Mouse (Mus musculus) limb, embryonic 12.5 days (tissue): ENCODE measurements at regions not wholly inside any gene's neighbourhood (a gene's known extent, or its start where the extent isn't known, plus 50 kb on each side); places are given as distances from the start of the nearest gene placed in this dataset.

Source experiments
- ATAC-seq: fragments of 200-750 bp; cut with Nextera tagmentation; 2 replicates; pipeline ENCODE4 v1.8.0; 2017; ENCODE audit warnings: low read depth, moderate TSS enrichment; ENCODE audit not compliant: insufficient number of reproducible peaks, insufficient read depth, low FRiP score, low TSS enrichment
- H3K27ac ChIP-seq: fragments of 300-500 bp; sonication (generic); 2 replicates; pipeline ENCODE4 v1.5.1; 2016; ENCODE audit warnings: mild to moderate bottlenecking, moderate library complexity
- H3K27me3 ChIP-seq: fragments of 300-500 bp; sonication (generic); 2 replicates; pipeline ENCODE4 v1.6.1; 2016; ENCODE audit warnings: mild to moderate bottlenecking, moderate library complexity
- H3K36me3 ChIP-seq: fragments of 300-500 bp; sonication (generic); 2 replicates; pipeline ENCODE4 v1.6.1; 2016; ENCODE audit warnings: mild to moderate bottlenecking, moderate library complexity
- H3K4me1 ChIP-seq: fragments of 300-500 bp; sonication (generic); replicated peaks from 2 replicates; pipeline ENCODE4 v1.6.1; 2016
- H3K4me2 ChIP-seq: fragments of 300-500 bp; sonication (generic); 2 replicates; pipeline ENCODE4 v1.6.1; 2016; ENCODE audit warnings: mild to moderate bottlenecking, moderate library complexity
- H3K4me3 ChIP-seq: fragments of 300-500 bp; sonication (generic); replicated peaks from 2 replicates; pipeline ENCODE4 v1.5.1; 2016; ENCODE audit warnings: mild to moderate bottlenecking
- H3K9ac ChIP-seq: fragments of 300-500 bp; sonication (generic); replicated peaks from 2 replicates; pipeline ENCODE4 v1.6.1; 2016; ENCODE audit warnings: mild to moderate bottlenecking, moderate library complexity
- H3K9me3 ChIP-seq: fragments of 300-500 bp; sonication (generic); 2 replicates; pipeline ENCODE4 v1.6.1; 2016; ENCODE audit warnings: mild to moderate bottlenecking, moderate library complexity
- WGBS: fragments of 180-500 bp; shearing (Covaris S2); methylation state at CpG from one replicate; pipeline ENCODE4 v1.1.7; 2016; 5-methylcytosine and 5-hydroxymethylcytosine counted together

- Histone ChIP-seq H3K27ac (no peak overlapping the region), H3K27me3 (no peaks in the 10 kb centered on the region), H3K9ac (no peak overlapping the region), H3K9me3 (peaks cover 7% of the 10 kb centered on the region; the same call in 1 of the 2 replicates), H3K4me3 (no peak overlapping the region), H3K36me3 (no peaks in the 10 kb centered on the region), H3K4me1 (no peaks in the 10 kb centered on the region), H3K4me2 (no peak overlapping the region)
- no peak for ATAC-seq
- WGBS, result 88% methylated on average over 12 of the region's 12 CpGs
Measured at GRCm38 (mm10) chr6:143665374-143665773, 498.4 kb downstream of the Etnk1 start.

GRCm38 (mm10) chr6:143668551-143668950 lies 501.5 kb downstream of the Etnk1 start:
- no peak overlapping the region for H3K27ac ChIP-seq
- H3K9ac ChIP-seq, result no peak overlapping the region
- no peaks in the 10 kb centered on the region for H3K36me3 ChIP-seq
- no peak for ATAC-seq
- peaks cover 7% of the 10 kb centered on the region; the same call in 1 of the 2 replicates for H3K9me3 ChIP-seq
- H3K4me1 ChIP-seq, result no peaks in the 10 kb centered on the region
- no peak overlapping the region for H3K4me3 ChIP-seq
- no peaks in the 10 kb centered on the region for H3K27me3 ChIP-seq
- no peak overlapping the region for H3K4me2 ChIP-seq
- 78% methylated on average over 4 of the region's 4 CpGs for WGBS

DNA sequence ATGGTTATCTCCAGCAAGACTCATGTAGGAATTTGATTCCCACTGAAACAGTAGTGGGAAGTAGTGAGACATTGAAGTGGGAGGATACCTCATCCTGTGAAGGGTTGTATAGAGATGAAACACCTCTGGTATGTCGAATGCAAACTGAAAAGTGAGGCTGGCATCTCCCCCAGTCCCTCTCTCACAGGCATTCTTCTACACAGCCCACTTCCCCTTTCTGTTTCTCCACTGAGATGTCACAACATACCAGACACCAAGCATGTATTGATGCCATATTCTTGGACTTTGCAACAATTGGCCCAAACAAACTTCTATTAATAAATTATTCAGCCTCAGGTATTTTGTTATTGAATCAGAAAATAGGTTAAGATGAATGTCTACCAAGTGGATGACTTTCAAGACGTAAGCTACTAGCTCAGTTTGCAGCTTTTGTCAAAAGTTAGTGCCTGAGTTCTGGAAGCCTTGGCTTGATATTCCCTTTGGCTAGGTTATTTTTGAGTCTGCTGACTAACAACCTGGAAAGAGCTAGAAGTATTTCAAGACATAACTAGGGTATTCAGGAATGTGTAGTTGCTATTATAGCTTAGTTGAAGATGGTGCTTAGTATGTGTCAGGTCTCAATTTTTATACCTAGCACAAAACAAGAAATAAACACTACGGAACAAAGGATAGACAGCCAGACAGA lies 502.6 kb downstream of the Etnk1 start:
- no peak overlapping the region for H3K4me3 ChIP-seq
- no peak overlapping the region for H3K9ac ChIP-seq
- H3K27ac ChIP-seq, result no peak overlapping the region
- H3K36me3 ChIP-seq, result no peaks in the 10 kb centered on the region
- peaks cover 7% of the 10 kb centered on the region; the same call in 1 of the 2 replicates for H3K9me3 ChIP-seq
- H3K4me2 ChIP-seq, result no peak overlapping the region
- 79% methylated on average over 3 of the region's 3 CpGs for WGBS
- no peak for ATAC-seq
- H3K4me1 ChIP-seq, result no peaks in the 10 kb centered on the region
- no peaks in the 10 kb centered on the region for H3K27me3 ChIP-seq

DNA sequence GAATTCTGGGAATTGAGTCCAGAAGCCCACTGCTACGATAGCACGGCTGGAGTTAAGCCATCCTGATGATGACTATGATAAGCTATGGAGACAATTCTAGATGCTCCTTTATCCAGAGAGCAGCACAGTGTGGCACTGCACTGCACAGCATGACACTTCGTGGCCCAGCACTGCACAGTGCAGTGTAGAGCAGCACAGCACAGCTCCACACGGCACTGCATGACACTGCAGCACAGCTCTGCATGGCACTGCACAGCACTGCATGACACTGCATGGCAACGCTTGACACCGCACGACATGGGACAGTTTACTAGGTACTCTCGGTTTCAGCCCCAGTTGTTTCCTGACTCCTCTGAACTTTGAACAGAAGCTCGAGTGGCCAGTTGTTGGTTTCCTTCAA lies 523.1 kb downstream of the Etnk1 start:
- no peak overlapping the region for H3K4me3 ChIP-seq
- H3K27ac ChIP-seq, result peak overlapping the region; percentile 79; the same call in 1 of the 2 replicates
- no peaks in the 10 kb centered on the region for H3K27me3 ChIP-seq
- ATAC-seq, result peak; percentile 37; the same call in 1 of the 2 replicates
- H3K9me3 ChIP-seq, result peaks cover 8% of the 10 kb centered on the region; the same call in 1 of the 2 replicates
- 91% methylated on average over 9 of the region's 9 CpGs for whole genome bisulfite sequencing
- no peaks in the 10 kb centered on the region for H3K36me3 ChIP-seq
- no peak overlapping the region for H3K4me2 ChIP-seq
- no peak overlapping the region for H3K9ac ChIP-seq
- peaks cover 12% of the 10 kb centered on the region for H3K4me1 ChIP-seq

GRCm38 (mm10) chr6:143690866-143691265 lies 523.8 kb downstream of the Etnk1 start:
- no peaks in the 10 kb centered on the region for H3K27me3 ChIP-seq
- WGBS, result 62% methylated on average over 6 of the region's 6 CpGs
- H3K36me3 ChIP-seq, result no peaks in the 10 kb centered on the region
- H3K4me1 ChIP-seq, result peaks cover 12% of the 10 kb centered on the region
- ATAC-seq, result peak; percentile 15; the same call in 1 of the 2 replicates
- H3K27ac ChIP-seq, result peak overlapping the region; percentile 79; the same call in 1 of the 2 replicates
- H3K9me3 ChIP-seq, result peaks cover 8% of the 10 kb centered on the region; the same call in 1 of the 2 replicates
- no peak overlapping the region for H3K4me3 ChIP-seq
- H3K9ac ChIP-seq, result no peak overlapping the region
- no peak overlapping the region for H3K4me2 ChIP-seq

DNA sequence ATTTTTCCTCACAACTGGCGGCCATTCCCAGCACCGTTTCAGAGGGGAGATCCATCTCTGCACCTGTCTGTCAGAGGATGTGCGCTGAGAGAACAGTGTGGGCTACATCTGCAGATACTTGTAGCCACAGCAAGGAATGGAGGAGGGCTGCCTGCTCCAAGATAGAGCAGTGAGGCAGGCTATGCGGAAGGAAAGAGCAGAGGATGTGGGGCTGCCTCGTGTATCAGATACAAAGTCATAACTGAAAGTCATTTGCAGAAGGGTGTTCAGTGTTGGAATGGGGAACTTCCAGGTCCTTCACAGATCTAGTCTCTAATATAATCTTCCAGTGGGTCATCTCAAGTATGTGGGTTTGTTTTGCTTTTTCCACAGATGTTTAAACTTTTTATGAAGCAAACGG lies 531.0 kb downstream of the Etnk1 start:
- no peaks in the 10 kb centered on the region for H3K36me3 ChIP-seq
- no peak for ATAC-seq
- no peak overlapping the region for H3K9ac ChIP-seq
- no peak overlapping the region for H3K4me3 ChIP-seq
- 0 out of 2 replicates have a peak, but pooled peaks cover 4% of the 10 kb centered on the region for H3K4me1 ChIP-seq
- H3K4me2 ChIP-seq, result no peak overlapping the region
- H3K9me3 ChIP-seq, result no peaks in the 10 kb centered on the region
- no peaks in the 10 kb centered on the region for H3K27me3 ChIP-seq
- 73% methylated on average over 6 of the region's 6 CpGs for WGBS
- H3K27ac ChIP-seq, result no peak overlapping the region

DNA sequence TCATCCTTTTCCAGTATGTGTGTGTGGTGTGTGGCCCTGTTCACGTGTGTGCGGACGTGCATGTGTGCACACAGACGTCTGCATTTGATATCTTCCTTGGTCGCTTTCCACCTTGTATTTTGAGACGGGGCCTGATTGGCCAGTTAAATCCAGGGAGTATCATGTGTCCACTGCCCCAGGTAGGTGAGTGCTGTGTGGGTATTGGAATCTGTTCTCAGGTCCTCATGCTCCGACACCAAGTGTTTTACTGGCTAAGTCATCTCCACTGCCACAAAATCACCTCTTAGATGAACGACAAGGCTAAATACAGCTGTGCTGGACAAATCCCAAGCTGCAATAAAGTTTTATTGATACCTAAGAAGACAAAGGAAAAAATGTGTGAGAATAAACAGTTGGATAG lies 537.0 kb downstream of the Etnk1 start:
- ATAC-seq, result no peak
- Histone ChIP-seq H3K27ac (peak overlapping the region; percentile 56), H3K4me3 (no peak overlapping the region), H3K9ac (no peak overlapping the region), H3K9me3 (no peaks in the 10 kb centered on the region), H3K36me3 (no peaks in the 10 kb centered on the region), H3K27me3 (no peaks in the 10 kb centered on the region), H3K4me2 (no peak overlapping the region), H3K4me1 (peaks cover 11% of the 10 kb centered on the region; the same call in 1 of the 2 replicates)
- WGBS, result 64% methylated on average over 8 of the region's 8 CpGs

DNA sequence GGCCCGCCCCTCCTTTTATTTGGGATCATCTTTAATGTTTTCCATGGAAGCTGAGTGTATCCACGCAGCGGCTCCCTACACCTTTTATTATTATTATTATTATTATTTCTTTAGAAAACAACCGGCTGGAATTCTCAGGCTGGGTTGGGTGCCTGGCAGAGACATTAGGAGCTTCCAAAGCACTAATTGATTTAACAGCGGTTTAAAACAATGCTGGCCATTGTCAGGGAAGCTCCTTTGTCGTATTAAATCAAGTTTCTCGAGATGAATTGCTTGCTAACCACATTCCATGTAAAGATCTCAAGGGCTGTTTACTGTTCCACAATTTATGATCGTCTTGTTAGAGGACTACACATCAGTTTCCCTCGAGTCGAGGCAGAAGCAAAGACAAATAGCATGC lies 539.4 kb downstream of the Etnk1 start:
- ATAC-seq, result no peak
- Histone ChIP-seq H3K4me3 (no peak overlapping the region), H3K9ac (no peak overlapping the region), H3K27ac (no peak overlapping the region), H3K27me3 (no peaks in the 10 kb centered on the region), H3K9me3 (no peaks in the 10 kb centered on the region), H3K4me2 (no peak overlapping the region), H3K4me1 (peaks cover 8% of the 10 kb centered on the region; the same call in 1 of the 2 replicates), H3K36me3 (no peaks in the 10 kb centered on the region)
- 63% methylated on average over 10 of the region's 10 CpGs for WGBS

DNA sequence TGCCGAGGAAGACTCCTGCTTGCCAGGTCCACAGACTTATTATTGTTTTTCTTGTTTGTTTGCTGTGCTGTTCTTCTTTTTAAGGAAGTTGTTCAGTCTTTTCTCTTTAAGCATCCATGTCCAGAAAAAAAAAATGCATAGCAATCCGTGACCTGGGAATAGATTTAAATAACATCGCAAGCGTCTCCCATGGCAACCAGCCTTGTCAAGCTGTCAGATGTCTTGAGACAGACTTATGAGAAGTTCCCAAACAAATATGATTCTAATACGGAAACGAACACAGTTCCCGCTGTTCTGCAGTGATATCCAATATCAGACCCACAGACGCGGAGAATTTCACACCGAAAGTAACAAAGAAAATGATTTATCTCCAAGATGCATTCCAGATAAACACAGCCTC lies 547.4 kb downstream of the Etnk1 start:
- Histone ChIP-seq H3K4me2 (no peak overlapping the region), H3K4me1 (no peaks in the 10 kb centered on the region), H3K27me3 (no peaks in the 10 kb centered on the region), H3K9me3 (no peaks in the 10 kb centered on the region), H3K36me3 (no peaks in the 10 kb centered on the region), H3K27ac (no peak overlapping the region), H3K9ac (no peak overlapping the region), H3K4me3 (no peak overlapping the region)
- WGBS, result 83% methylated on average over 10 of the region's 10 CpGs
- ATAC-seq, result no peak

DNA sequence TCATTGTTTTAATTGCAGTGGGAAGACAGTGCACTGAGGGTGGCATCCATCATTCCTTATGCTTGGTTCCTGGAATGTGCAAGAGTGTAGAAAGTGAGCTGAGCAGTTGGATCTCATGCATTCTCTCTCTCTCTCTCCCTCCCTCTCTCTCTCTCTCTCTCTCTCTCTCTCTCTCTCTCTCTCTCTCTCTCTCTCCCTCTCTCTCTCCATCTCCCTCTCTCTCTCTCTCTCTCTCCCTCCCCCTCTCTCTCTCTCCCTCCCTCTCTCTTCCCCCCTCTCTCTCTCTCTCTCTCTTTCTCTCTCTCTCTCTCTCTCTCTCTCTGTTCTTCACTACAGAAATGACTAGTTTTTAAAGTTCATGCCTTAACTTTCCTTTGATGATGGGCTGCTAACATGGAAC lies 583.1 kb downstream of the Etnk1 start:
- H3K4me1 ChIP-seq, result 0 out of 2 replicates have a peak, but pooled peaks cover 5% of the 10 kb centered on the region

GRCm38 (mm10) chr6:143751076-143752070 lies 584.4 kb downstream of the Etnk1 start:
- 79% methylated on average over 14 of the region's 14 CpGs for WGBS
- Histone ChIP-seq H3K4me1 (0 out of 2 replicates have a peak, but pooled peaks cover 5% of the 10 kb centered on the region), H3K4me2 (no peak overlapping the region)

More for the DNA sequence above, 583.1 kb downstream of the Etnk1 start:
- ATAC-seq, result no peak
- Histone ChIP-seq H3K27me3 (no peaks in the 10 kb centered on the region), H3K9ac (no peak overlapping the region), H3K4me3 (no peak overlapping the region), H3K36me3 (no peaks in the 10 kb centered on the region), H3K4me2 (no peak overlapping the region), H3K9me3 (no peaks in the 10 kb centered on the region), H3K27ac (no peak overlapping the region)

More at GRCm38 (mm10) chr6:143751076-143752070, 584.4 kb downstream of the Etnk1 start:
- H3K36me3 ChIP-seq, result no peaks in the 10 kb centered on the region
- no peak overlapping the region; the same call in 1 of the 2 replicates for H3K27ac ChIP-seq
- no peaks in the 10 kb centered on the region for H3K27me3 ChIP-seq
- no peak overlapping the region for H3K4me3 ChIP-seq
- no peak overlapping the region for H3K9ac ChIP-seq
- no peak for ATAC-seq
- no peaks in the 10 kb centered on the region for H3K9me3 ChIP-seq
